Mouse (Mus musculus): Measurements from ENCODE around the gene Tspan5.

Tspan5 gene

GRCm38 (mm10) chr3:138807795-138808194, 65.8 kb downstream of the Tspan5 start:
- no peak for DNase-seq (ENCODE audit: low read depth, low spot score)

GRCm38 (mm10) chr3:138809509-138809908, 67.5 kb downstream of the Tspan5 start:
- no peak for DNase-seq (ENCODE audit: low read depth, low spot score)

- DNase-seq (ENCODE audit: low read depth, low spot score): no peak
Observed at GRCm38 (mm10) chr3:138812565-138812964, 70.6 kb downstream of the Tspan5 start.

- DNase-seq (ENCODE audit: low read depth, low spot score): no peak
Observed at GRCm38 (mm10) chr3:138813139-138813810, 71.3 kb downstream of the Tspan5 start.

- no peak for DNase-seq (ENCODE audit: low read depth, low spot score)
Observed at GRCm38 (mm10) chr3:138814457-138814856, 72.5 kb downstream of the Tspan5 start.

GRCm38 (mm10) chr3:138815127-138815837, 73.3 kb downstream of the Tspan5 start:
- DNase-seq (ENCODE audit: low read depth, low spot score): no peak

GRCm38 (mm10) chr3:138816888-138817656, 75.1 kb downstream of the Tspan5 start:
- no peak for DNase-seq (ENCODE audit: low read depth, low spot score)

DNA sequence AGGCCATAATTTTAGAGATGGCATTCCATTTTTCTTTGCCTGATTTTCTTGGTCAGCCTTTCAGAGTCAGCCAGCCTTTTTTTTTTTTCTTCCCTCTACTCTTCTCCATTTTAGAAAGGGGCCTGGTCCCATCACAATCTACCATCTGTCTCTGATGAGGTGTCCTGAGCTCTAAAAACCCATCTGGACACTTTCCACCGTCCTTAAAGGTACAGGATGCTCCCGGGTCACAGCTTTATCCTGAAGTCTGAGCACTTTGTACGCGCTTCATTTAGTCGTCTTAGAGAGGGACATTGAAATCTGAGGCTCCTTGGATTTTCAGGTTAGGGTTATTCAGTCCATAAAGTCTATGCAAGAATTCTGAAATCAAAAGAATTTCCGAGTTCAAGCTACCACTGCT, 77.9 kb downstream of the Tspan5 start:
- DNase-seq (ENCODE audit: low read depth, low spot score): no peak

- DNase-seq (ENCODE audit: low read depth, low spot score): no peak
Observed at GRCm38 (mm10) chr3:138820296-138820695, 78.3 kb downstream of the Tspan5 start.

DNA sequence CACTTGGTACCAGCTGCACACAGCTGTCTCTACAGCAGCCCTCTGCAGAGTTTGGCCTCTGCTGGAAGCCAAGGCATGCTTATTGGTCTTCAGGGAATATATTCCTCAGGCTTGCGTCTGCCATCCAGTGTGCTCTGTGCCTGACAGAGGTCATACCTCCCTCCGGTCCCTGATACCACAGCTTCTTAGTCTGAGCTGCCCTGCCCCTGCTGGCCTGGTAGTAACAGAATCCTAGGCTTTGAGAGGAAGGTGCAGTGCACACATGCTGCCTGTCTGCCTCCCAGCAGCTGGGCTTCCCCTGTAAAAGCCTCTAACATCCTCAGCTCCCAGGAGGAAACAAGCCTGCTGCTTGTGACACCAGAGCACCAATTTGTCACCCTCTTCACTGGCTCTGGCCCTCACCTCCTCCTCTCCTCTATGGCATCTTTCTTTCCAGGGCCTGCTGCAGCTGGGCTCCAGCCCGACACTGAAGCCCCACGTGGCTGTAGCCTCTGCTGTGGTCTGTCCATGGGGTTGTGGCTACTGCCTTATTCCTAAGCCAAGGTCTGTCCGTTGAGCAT, 80.0 kb downstream of the Tspan5 start:
- DNase-seq (ENCODE audit: low read depth, low spot score): no peak

DNA sequence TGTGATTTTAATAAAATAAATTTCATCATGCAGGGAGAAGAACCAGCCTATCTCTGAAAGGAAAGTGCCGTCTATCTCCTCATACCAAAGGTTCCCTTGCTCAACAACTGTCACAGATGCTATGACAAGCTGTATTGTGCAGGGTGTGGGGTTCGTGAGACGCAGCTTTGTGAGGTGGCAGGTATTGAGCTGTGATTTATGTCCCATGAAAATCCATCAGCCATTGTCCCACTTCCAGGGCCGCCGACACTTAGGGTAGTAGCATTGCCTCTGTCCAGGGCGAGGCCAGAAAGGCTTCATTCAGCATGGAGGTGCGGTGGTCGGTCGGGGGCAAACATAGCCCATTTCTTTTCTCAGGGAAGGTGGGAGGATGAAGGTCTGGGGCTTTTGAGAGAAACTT, 81.9 kb downstream of the Tspan5 start:
- DNase-seq (ENCODE audit: low read depth, low spot score): no peak

- DNase-seq (ENCODE audit: low read depth, low spot score): no peak
Observed at GRCm38 (mm10) chr3:138825296-138825695, 83.3 kb downstream of the Tspan5 start.

- DNase-seq (ENCODE audit: low read depth, low spot score): no peak
Observed at GRCm38 (mm10) chr3:138826243-138826800, 84.3 kb downstream of the Tspan5 start.

- DNase-seq (ENCODE audit: low read depth, low spot score): no peak
Observed at GRCm38 (mm10) chr3:138832827-138833517, 91.0 kb downstream of the Tspan5 start.

- DNase-seq (ENCODE audit: low read depth, low spot score): no peak
Observed at GRCm38 (mm10) chr3:138834174-138834573, 92.2 kb downstream of the Tspan5 start.

DNA sequence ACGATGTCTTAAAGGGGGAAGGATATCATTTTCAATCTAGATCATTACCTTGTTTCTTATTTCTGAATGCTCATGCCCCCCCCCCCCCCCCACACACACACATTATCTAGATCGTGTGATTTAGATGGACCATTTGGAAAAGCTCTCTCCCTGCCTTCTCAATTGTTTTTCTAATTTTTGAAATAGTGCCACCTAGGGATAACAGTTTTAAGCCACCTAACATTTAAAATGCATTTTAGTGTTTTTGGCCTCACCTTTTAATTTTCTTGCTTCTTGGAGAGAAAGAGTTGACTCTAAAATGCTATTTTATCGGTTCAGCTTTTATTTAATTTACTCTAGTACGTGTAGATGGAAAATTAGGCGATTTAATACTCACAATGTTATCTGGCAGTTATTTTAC, 94.9 kb downstream of the Tspan5 start:
- no peak for DNase-seq (ENCODE audit: low read depth, low spot score)

- no peak for DNase-seq (ENCODE audit: low read depth, low spot score)
Observed at GRCm38 (mm10) chr3:138837651-138838050, 95.7 kb downstream of the Tspan5 start.

GRCm38 (mm10) chr3:138839656-138840055, 97.7 kb downstream of the Tspan5 start:
- DNase-seq (ENCODE audit: low read depth, low spot score): no peak

- no peak for DNase-seq (ENCODE audit: low read depth, low spot score)
Observed at GRCm38 (mm10) chr3:138841288-138841687, 99.3 kb downstream of the Tspan5 start.

DNA sequence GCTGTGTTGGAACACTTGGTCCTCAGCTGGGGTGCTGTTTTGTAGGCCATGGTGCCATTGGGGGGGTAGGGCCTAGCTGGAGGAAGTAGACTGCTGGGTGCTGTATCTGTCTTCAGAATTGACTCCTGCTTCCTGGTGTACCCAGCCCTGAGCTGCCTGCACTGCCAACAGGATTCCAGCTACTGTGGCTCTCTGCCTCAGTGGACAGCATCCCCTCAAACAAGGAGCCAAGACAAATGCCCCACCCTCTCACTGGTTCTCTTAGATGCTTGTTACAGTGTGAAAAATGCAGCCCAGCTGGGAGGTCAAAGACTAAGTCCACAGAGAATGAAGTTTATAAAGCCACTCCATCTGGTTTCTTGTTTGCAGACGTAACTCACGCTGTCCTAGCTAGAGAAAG, 101.2 kb downstream of the Tspan5 start:
- no peak for DNase-seq (ENCODE audit: low read depth, low spot score)

GRCm38 (mm10) chr3:138843641-138844040, 101.6 kb downstream of the Tspan5 start:
- no peak for DNase-seq (ENCODE audit: low read depth, low spot score)
